Mouse (Mus musculus): Measurements from ENCODE around the gene Pde11a. TPM values are rescaled to one million over a fixed set of nuclear protein-coding genes. Genes with fewer than 3 reads are reported as not detected.
"Not testable (repeated sequence)": the region's sequence is repeated elsewhere in the genome, so short reads cannot be mapped to it uniquely, and the experiment has no call there.

The Pde11a gene
- polyA plus RNA-seq, 1 experiment: 1.4 TPM

DNA sequence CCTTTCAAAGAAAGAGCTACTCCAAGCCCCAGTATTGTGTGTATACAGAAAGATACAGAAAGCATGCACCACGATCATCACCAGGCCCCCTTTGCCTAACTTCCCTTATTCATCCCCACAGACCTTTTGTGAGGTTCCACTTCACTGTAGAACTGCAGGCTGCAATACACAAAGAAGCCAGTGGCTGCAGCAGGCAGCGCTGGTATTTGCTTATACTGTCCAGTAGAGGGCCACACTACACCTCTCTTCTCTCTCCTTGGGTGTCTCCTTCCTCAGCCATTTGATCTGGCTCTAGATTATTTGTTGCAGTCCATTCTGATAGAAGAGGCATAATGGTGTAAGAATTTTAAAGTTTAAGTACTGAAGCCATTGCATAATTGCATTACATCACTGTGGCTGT is 353.4 kb downstream of the Pde11a start:
- peak; percentile 97 for TF ChIP-seq CTCF (IDR thresholded peaks at IDR 0.05; ENCODE audit: extremely low read depth, insufficient read depth, low read length)
- no peak for TF ChIP-seq POLR2A (IDR thresholded peaks at IDR 0.05; ENCODE audit: extremely low read depth, insufficient read depth, low read length)
- no peak overlapping the region for H3K27ac ChIP-seq (ENCODE audit: insufficient read depth, low read length)

DNA sequence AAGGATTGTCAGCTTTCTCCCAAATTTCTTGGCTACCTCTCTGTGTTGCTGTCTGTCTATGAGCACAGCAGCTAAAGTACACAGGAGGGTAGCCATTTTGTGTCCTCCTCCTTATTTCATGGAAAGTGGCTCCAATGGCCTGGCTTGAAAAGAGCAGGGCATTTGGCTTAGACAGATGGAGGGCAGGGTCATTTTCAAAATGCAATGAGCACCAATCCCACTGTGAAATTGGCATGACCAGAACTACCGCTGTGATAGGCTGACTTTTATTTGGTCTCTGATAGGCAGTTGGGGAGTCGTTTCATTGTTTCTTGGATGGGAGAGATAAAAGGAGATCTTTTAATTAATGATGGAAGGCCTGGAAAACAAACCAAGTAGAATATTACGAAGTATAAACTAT is 354.7 kb downstream of the Pde11a start:
- no peaks in the 10 kb centered on the region; the same call in 1 of the 2 replicates for H3K4me1 ChIP-seq (ENCODE audit: control insufficient read depth, insufficient read depth, low read length)
- no peak overlapping the region for H3K27ac ChIP-seq (ENCODE audit: insufficient read depth, low read length)
- no peak overlapping the region for H3K4me3 ChIP-seq (ENCODE audit: insufficient read depth, low read length)
- TF ChIP-seq POLR2A (IDR thresholded peaks at IDR 0.05; ENCODE audit: extremely low read depth, insufficient read depth, low read length) (no peak), CTCF (IDR thresholded peaks at IDR 0.05; ENCODE audit: extremely low read depth, insufficient read depth, low read length) (no peak)

More for the DNA sequence above, 353.4 kb downstream of the Pde11a start:
- Histone ChIP-seq H3K4me1 (ENCODE audit: control insufficient read depth, insufficient read depth, low read length) (no peaks in the 10 kb centered on the region; the same call in 1 of the 2 replicates), H3K4me3 (ENCODE audit: insufficient read depth, low read length) (no peak overlapping the region)

DNA sequence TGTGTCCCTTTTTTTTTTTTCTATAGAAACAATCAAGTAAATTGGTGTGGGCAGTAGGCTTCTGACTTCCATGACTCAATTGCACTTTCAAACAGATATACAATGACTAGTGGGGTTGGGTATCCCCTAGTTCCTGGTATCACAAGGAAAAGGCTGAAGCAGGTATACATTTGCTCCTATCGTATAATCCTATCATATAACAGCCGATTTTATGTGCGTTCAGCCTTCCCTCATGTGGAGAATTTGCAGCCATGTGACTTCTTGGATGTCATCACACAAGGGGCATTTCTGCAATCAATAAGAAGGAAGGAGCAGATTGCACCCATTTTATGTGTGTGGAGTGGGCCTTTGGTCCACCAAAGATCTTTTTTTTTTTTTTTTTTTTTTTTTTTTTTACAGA is 355.5 kb downstream of the Pde11a start:
- Histone ChIP-seq H3K4me3 (ENCODE audit: insufficient read depth, low read length) (no peak overlapping the region), H3K4me1 (ENCODE audit: control insufficient read depth, insufficient read depth, low read length) (no peaks in the 10 kb centered on the region), H3K27ac (ENCODE audit: insufficient read depth, low read length) (no peak overlapping the region)
- no peak for TF ChIP-seq POLR2A (IDR thresholded peaks at IDR 0.05; ENCODE audit: extremely low read depth, insufficient read depth, low read length)
- no peak for TF ChIP-seq CTCF (IDR thresholded peaks at IDR 0.05; ENCODE audit: extremely low read depth, insufficient read depth, low read length)

DNA sequence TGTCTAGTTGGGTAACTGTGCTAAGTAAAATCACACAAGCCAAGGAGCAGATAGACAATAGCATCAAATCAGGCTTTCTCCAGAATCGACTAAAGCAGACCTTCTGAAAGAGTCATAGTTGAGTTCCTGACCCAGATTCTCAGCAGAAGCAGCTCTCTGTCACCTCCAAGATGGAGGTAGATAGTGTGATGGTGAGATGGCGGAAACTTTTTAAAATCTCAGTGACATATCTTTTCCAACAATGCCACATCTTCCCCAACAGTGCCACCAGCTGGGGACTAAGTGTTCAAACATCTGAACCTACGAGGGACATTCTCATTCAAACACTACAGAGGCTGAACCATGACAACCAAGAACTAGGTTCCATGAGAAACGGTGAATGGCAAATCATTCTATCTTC is 355.9 kb downstream of the Pde11a start:
- Histone ChIP-seq H3K4me1 (ENCODE audit: control insufficient read depth, insufficient read depth, low read length) (no peaks in the 10 kb centered on the region), H3K27ac (ENCODE audit: insufficient read depth, low read length) (no peak overlapping the region), H3K4me3 (ENCODE audit: insufficient read depth, low read length) (no peak overlapping the region)
- TF ChIP-seq POLR2A (IDR thresholded peaks at IDR 0.05; ENCODE audit: extremely low read depth, insufficient read depth, low read length) (no peak), CTCF (IDR thresholded peaks at IDR 0.05; ENCODE audit: extremely low read depth, insufficient read depth, low read length) (no peak)

DNA sequence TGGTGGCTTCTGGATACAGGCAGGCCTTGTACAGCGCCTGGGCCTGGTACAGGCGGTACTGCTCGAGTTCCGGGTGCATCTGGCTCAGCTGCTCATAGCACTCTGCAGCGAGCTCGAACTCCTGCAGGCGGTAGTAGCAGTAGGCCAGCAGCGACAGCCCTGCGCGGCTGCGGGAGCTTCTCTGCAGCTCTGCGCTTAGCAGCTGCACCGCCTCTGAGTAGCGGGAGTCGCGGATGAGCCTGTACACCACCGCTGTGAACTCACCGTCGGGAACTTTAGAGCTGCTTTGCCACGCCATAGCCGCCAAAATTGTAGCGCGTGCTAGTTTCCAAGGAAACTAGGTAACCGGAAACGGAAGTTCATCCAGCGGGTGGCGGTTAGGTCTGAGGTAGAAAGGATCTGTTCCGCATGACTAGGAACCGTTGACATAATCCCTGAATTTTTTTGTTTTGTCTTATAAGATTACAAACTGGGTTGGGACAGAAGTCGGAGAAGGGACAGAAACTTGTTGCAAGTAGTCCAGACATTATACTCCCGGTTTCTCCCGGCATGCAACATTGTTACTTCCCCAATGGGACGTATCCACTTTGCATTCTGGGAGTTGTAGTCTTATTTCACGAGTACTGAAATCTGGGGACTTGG is 357.0 kb downstream of the Pde11a start, which contains the start of gene Ttc30a1:
TSS of gene Ttc30a1 (minus strand) at position 528 of the 642 bp plus-strand sequence.
- not testable (repeated sequence) for H3K4me1 ChIP-seq (ENCODE audit: control insufficient read depth, insufficient read depth, low read length); H3K27ac ChIP-seq (ENCODE audit: insufficient read depth, low read length)
- peak within 1 kb of the TSS; percentile 37 for H3K4me3 ChIP-seq (ENCODE audit: insufficient read depth, low read length)
- TF ChIP-seq POLR2A (IDR thresholded peaks at IDR 0.05; ENCODE audit: extremely low read depth, insufficient read depth, low read length): 0 out of 2 replicates have a peak, but pooled peaks have one; percentile 23

DNA sequence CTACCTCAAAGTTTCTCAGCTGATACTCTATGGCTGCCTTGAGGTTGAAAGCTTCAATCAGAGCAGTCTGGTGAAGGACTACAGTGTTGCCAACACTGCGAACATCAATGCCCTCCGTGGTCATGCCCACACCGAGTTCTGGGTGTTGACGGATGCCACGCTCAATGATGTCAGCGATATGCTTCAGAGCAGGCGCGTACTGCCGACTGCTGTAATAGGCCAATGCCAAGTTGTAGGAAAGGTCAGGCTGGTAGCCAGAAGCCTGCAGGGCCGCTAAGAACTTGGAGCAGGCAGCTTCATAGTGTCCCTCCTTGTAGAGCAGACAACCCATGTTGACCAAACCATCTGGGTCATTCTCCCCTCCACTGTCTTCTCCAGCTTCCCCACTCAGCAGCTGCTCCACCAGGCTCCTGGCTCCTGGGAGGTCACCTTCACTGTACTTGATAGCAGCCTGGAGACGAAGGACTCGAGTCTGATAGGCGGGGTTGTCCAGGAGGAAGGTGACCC is 357.6 kb downstream of the Pde11a start:
- H3K4me1 ChIP-seq (ENCODE audit: control insufficient read depth, insufficient read depth, low read length); H3K27ac ChIP-seq (ENCODE audit: insufficient read depth, low read length): not testable (repeated sequence)
- peak overlapping the region; percentile 37; the same call in 1 of the 2 replicates for H3K4me3 ChIP-seq (ENCODE audit: insufficient read depth, low read length)

DNA sequence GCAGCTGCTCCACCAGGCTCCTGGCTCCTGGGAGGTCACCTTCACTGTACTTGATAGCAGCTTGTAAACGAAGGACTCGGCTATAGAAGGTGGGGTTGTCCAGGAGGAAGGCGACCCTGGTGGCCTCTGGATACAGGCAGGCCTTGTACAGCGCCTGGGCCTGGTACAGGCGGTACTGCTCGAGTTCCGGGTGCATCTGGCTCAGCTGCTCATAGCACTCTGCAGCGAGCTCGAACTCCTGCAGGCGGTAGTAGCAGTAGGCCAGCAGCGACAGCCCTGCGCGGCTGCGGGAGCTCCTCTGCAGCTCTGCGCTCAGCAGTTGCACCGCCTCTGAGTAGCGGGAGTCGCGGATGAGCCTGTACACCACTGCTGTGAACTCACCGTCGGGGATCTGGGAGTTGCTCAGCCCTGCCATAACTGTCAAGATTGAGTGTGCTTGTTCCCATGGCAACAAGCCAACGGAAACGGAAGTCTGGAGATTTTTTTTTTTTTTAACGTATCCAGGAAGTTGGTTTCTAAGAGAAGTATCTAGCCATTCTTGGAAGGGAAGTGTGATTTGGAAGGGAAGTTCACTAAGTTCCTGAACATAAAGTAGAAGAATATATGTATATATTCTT is 360.7 kb downstream of the Pde11a start, which contains the start of gene Ttc30a2:
TSS of gene Ttc30a2 (minus strand) at position 419 of the 617 bp plus-strand sequence.
- not testable (repeated sequence) for H3K27ac ChIP-seq (ENCODE audit: insufficient read depth, low read length); H3K4me3 ChIP-seq (ENCODE audit: insufficient read depth, low read length); H3K4me1 ChIP-seq (ENCODE audit: control insufficient read depth, insufficient read depth, low read length)

DNA sequence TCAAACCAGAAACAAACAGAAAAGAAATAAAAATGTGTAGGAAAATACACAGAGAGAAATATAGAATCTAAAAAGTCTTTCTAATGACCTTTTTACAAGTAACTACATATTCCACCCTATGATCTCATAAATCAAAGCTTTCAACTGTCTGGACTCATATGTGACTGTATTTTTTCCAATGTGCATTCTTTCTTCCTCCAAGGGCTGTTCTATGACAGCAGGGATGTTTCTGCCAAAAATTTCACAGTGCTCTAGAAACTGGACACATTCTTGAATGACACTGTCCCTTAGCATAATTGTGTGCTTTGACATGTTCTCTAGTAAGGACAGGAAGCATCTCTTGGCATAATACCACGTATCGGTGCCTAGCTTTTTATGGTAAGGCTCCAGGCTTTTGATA is 362.5 kb downstream of the Pde11a start:
- H3K4me3 ChIP-seq (ENCODE audit: insufficient read depth, low read length); H3K4me1 ChIP-seq (ENCODE audit: control insufficient read depth, insufficient read depth, low read length); H3K27ac ChIP-seq (ENCODE audit: insufficient read depth, low read length): not testable (repeated sequence)

DNA sequence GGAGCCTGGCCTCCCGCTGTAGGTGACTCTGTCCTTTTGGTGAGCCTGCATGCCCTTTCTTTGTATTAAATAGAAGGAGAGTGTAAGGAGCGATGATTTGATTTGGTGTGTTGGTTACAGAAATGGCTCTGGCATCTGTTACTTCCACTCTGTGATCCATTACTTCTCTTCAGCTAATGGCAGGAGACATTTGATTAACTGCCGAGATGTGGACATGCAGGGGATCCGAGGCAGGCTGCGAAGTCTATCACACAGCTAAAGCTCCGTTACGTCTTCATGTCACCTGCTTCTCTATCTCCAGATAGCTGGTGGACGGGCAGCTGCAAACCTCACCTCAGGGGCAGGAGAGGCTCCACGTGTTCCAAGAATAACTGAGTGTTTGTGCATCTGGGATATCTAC is 364.4 kb downstream of the Pde11a start:
- no peaks in the 10 kb centered on the region for H3K4me1 ChIP-seq (ENCODE audit: control insufficient read depth, insufficient read depth, low read length)
- no peak overlapping the region for H3K4me3 ChIP-seq (ENCODE audit: insufficient read depth, low read length)
- no peak overlapping the region for H3K27ac ChIP-seq (ENCODE audit: insufficient read depth, low read length)
- TF ChIP-seq POLR2A (IDR thresholded peaks at IDR 0.05; ENCODE audit: extremely low read depth, insufficient read depth, low read length) (no peak), CTCF (IDR thresholded peaks at IDR 0.05; ENCODE audit: extremely low read depth, insufficient read depth, low read length) (no peak)

DNA sequence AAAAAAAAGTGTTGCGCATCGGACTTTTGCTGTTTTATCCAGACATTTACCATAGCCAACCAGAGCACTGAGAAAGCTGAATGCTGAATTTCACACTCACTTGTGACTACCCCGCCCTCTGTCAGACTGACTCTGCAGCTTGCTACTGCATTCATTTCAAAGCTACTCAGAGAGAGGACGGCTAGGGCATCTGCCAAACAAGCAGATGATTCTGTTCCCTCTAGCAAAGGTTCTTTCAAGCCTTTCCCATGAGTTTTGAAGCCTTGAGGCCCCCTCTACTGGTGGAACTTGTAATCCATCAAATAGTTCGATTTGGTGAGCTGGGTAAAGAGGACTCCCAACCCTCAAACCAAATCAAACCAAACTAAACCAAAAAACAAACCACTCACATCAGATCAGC is 373.6 kb downstream of the Pde11a start:
- no peaks in the 10 kb centered on the region for H3K4me1 ChIP-seq (ENCODE audit: control insufficient read depth, insufficient read depth, low read length)
- TF ChIP-seq POLR2A (IDR thresholded peaks at IDR 0.05; ENCODE audit: extremely low read depth, insufficient read depth, low read length) (no peak), CTCF (IDR thresholded peaks at IDR 0.05; ENCODE audit: extremely low read depth, insufficient read depth, low read length) (peak; percentile 55)
- no peak overlapping the region for H3K27ac ChIP-seq (ENCODE audit: insufficient read depth, low read length)
- no peak overlapping the region for H3K4me3 ChIP-seq (ENCODE audit: insufficient read depth, low read length)

Measured in cortical plate, adult 2 months (tissue).